ENCODE assay signal across 9 mouse cellular contexts in genomic region chr8:71498816-71499690, GRCm38 (mm10). TPM values are rescaled to one million over a fixed set of nuclear protein-coding genes. Genes with fewer than 3 reads are reported as not detected.
A peak's percentile ranks its signal among the peaks of the same experiment; 100 is the strongest.
DNase-seq lines count a peak whose midpoint lies in the region; ATAC-seq and TF ChIP-seq lines count a peak whose summit lies in the region.
"Had no signal": no experiment of that assay in that cellular context is flagged by ENCODE, and none has a peak within 500 bp of the region (broad histone marks: within the 10 kb centered on the region; RNA-seq: fewer than 3 reads in every experiment).

No protein-coding gene starts in this region.

- peaks cover 6% of the 10 kb centered on the region; the same call in 1 of the 2 replicates for H3K4me1 ChIP-seq in forebrain, embryonic 11.5 days (replicated peaks; ENCODE audit: control insufficient read depth, insufficient read depth, low read length)
- H3K4me1 ChIP-seq in forebrain, embryonic 13.5 days = peaks cover 6% of the 10 kb centered on the region; the same call in 1 of the 2 replicates
- peaks cover 4% of the 10 kb centered on the region; the same call in 1 of the 2 replicates for H3K4me1 ChIP-seq in liver, postnatal 0 days (ENCODE audit: insufficient read depth)

- WGBS in forebrain, embryonic 11.5 days = 50% methylated on average over 15 of the region's 16 CpGs
- WGBS in forebrain, embryonic 13.5 days = 44% methylated on average over 16 of the region's 16 CpGs
- WGBS in liver, postnatal 0 days (ENCODE audit: insufficient replicate concordance) = 38% methylated on average over 16 of the region's 16 CpGs

- H3K9ac ChIP-seq in forebrain, embryonic 11.5 days (ENCODE audit: low read length) = no peak overlapping the region
- no peak overlapping the region for H3K9ac ChIP-seq in forebrain, embryonic 13.5 days
- no peak overlapping the region for H3K9ac ChIP-seq in liver, postnatal 0 days (replicated peaks)

- ATAC-seq in forebrain, embryonic 11.5 days (replicated peaks; ENCODE audit: low FRiP score) = no peak
- ATAC-seq in forebrain, embryonic 13.5 days = no peak
- ATAC-seq in liver, postnatal 0 days = peak; percentile 18; the same call in 1 of the 2 replicates

- no peaks in the 10 kb centered on the region for H3K27me3 ChIP-seq in forebrain, embryonic 11.5 days (ENCODE audit: control insufficient read depth, insufficient read depth, low read length)
- no peaks in the 10 kb centered on the region for H3K27me3 ChIP-seq in forebrain, embryonic 13.5 days
- H3K27me3 ChIP-seq in liver, postnatal 0 days (ENCODE audit: insufficient read depth, low read length) = no peaks in the 10 kb centered on the region

- no peaks in the 10 kb centered on the region for H3K9me3 ChIP-seq in forebrain, embryonic 11.5 days (ENCODE audit: control insufficient read depth, low read length)
- H3K9me3 ChIP-seq in forebrain, embryonic 13.5 days (replicated peaks) = no peaks in the 10 kb centered on the region
- no peaks in the 10 kb centered on the region for H3K9me3 ChIP-seq in liver, postnatal 0 days (ENCODE audit: low read length)

- no peak for TF ChIP-seq EP300 in liver, postnatal 0 days (IDR thresholded peaks at IDR 0.05; ENCODE audit: low read depth)

- no peak for DNase-seq in forebrain, embryonic 11.5 days (ENCODE audit: low spot score)
- DNase-seq in embryo, embryonic 10.5 days (ENCODE audit: low spot score) = peak; percentile 66
- peak; percentile 57 for DNase-seq in kidney, adult 9 months
- no peak for DNase-seq in liver, postnatal 0 days
- no peak for DNase-seq in right cerebral cortex, adult 18-20 months
- no peak for DNase-seq in cerebellum, postnatal 10 days
- no peak for DNase-seq in Muller cell, postnatal 12 days (ENCODE audit: inconsistent ontology term)
- DNase-seq: cerebellum, adult 9-10 months had no signal

- H3K36me3 ChIP-seq in forebrain, embryonic 11.5 days (ENCODE audit: control insufficient read depth, insufficient read depth, low read length) = no peaks in the 10 kb centered on the region
- H3K36me3 ChIP-seq in forebrain, embryonic 13.5 days (ENCODE audit: poor library complexity, severe bottlenecking) = 0 out of 2 replicates have a peak, but pooled peaks cover 7% of the 10 kb centered on the region
- H3K36me3 ChIP-seq in liver, postnatal 0 days (replicated peaks; ENCODE audit: insufficient read depth, low read length) = no peaks in the 10 kb centered on the region

- H3K4me3 ChIP-seq in forebrain, embryonic 11.5 days (ENCODE audit: low read depth, low read length) = no peak overlapping the region
- no peak overlapping the region for H3K4me3 ChIP-seq in forebrain, embryonic 13.5 days
- H3K4me3 ChIP-seq in liver, postnatal 0 days (ENCODE audit: low read depth, low read length) = no peak overlapping the region

- H3K4me2 ChIP-seq in forebrain, embryonic 11.5 days (ENCODE audit: low read depth, low read length, severe bottlenecking) = no peak overlapping the region
- H3K4me2 ChIP-seq in forebrain, embryonic 13.5 days = no peak overlapping the region
- no peak overlapping the region for H3K4me2 ChIP-seq in liver, postnatal 0 days (ENCODE audit: low read depth, low read length)

- 0 out of 2 replicates have a peak overlapping the region, but pooled peaks have one; percentile 18 for H3K27ac ChIP-seq in forebrain, embryonic 11.5 days (ENCODE audit: low read depth, low read length)
- no peak overlapping the region for H3K27ac ChIP-seq in forebrain, embryonic 13.5 days
- H3K27ac ChIP-seq in liver, postnatal 0 days (ENCODE audit: low read depth) = peak overlapping the region; percentile 61; the same call in 1 of the 2 replicates

- no peak for TF ChIP-seq CTCF in liver, postnatal 0 days (IDR thresholded peaks at IDR 0.05; ENCODE audit: low read depth)

RNA-seq across cellular contexts. Expression of gene Gtpbp3, which starts 11.2 kb away (rescaled TPM):
- 7.9 and 10.8 TPM in 2 replicates for polyA plus RNA-seq in forebrain, embryonic 11.5 days (2014; fragmentation: Nextera tagmentation; extraction: Ambion mirVana)
- 13.4 TPM in 2 replicates for polyA plus RNA-seq in forebrain, embryonic 13.5 days (2015; fragmentation: Nextera tagmentation; extraction: Ambion mirVana)
- 4.5 and 4.9 TPM in 2 replicates for polyA plus RNA-seq in liver, postnatal 0 days (2015; fragmentation: Nextera tagmentation; extraction: Ambion mirVana)

RNA-seq across cellular contexts. Expression of gene Plvap, which starts 12.5 kb away (rescaled TPM):
- polyA plus RNA-seq in forebrain, embryonic 11.5 days (2014; fragmentation: Nextera tagmentation; extraction: Ambion mirVana) = 42.5 and 43.4 TPM in 2 replicates
- 13.6 and 14.0 TPM in 2 replicates for polyA plus RNA-seq in forebrain, embryonic 13.5 days (2015; fragmentation: Nextera tagmentation; extraction: Ambion mirVana)
- polyA plus RNA-seq in liver, postnatal 0 days (2015; fragmentation: Nextera tagmentation; extraction: Ambion mirVana) = 29.1 and 31.1 TPM in 2 replicates

RNA-seq across cellular contexts. Expression of gene Ano8, which starts 13.3 kb away (rescaled TPM):
- 5.7 and 9.3 TPM in 2 replicates for polyA plus RNA-seq in forebrain, embryonic 11.5 days (2014; fragmentation: Nextera tagmentation; extraction: Ambion mirVana)
- polyA plus RNA-seq in forebrain, embryonic 13.5 days (2015; fragmentation: Nextera tagmentation; extraction: Ambion mirVana) = 4.0 and 4.5 TPM in 2 replicates
- polyA plus RNA-seq in liver, postnatal 0 days (2015; fragmentation: Nextera tagmentation; extraction: Ambion mirVana) = 0.14 and 0.27 TPM in 2 replicates

RNA-seq across cellular contexts. Expression of gene Ccdc194, which starts 26.5 kb away (rescaled TPM):
- 0.29 TPM in 1 of 2 replicates, not detected in the other for polyA plus RNA-seq in forebrain, embryonic 11.5 days (2014; fragmentation: Nextera tagmentation; extraction: Ambion mirVana)
- 0.09 and 0.13 TPM in 2 replicates for polyA plus RNA-seq in forebrain, embryonic 13.5 days (2015; fragmentation: Nextera tagmentation; extraction: Ambion mirVana)
- polyA plus RNA-seq in liver, postnatal 0 days (2015; fragmentation: Nextera tagmentation; extraction: Ambion mirVana) = 0.20 TPM in 1 of 2 replicates, not detected in the other

RNA-seq across cellular contexts. Expression of gene Dda1, which starts 30.1 kb away (rescaled TPM):
- polyA plus RNA-seq in forebrain, embryonic 11.5 days (2014; fragmentation: Nextera tagmentation; extraction: Ambion mirVana) = 133 and 146 TPM in 2 replicates
- 185 and 193 TPM in 2 replicates for polyA plus RNA-seq in forebrain, embryonic 13.5 days (2015; fragmentation: Nextera tagmentation; extraction: Ambion mirVana)
- 30.3 and 31.0 TPM in 2 replicates for polyA plus RNA-seq in liver, postnatal 0 days (2015; fragmentation: Nextera tagmentation; extraction: Ambion mirVana)

Comparison
In these comparisons a context has a peak if more than half of its experiments do, and no peak if none do; other contexts are left out.
1. DNase-seq: peak in embryo, embryonic 10.5 days (single experiment) and kidney, adult 9 months (single experiment); none in forebrain, embryonic 11.5 days (single experiment), liver, postnatal 0 days (single experiment), right cerebral cortex, adult 18-20 months (single experiment), cerebellum, postnatal 10 days (0 of 2) and Muller cell, postnatal 12 days (single experiment).